Mouse (Mus musculus) embryonic fibroblast, embryonic 13.5 days (primary cell): Measurements from ENCODE around the gene Foxo4.

Experiments
- CTCF ChIP-seq: IDR thresholded peaks from 2 replicates; pipeline ENCODE4 v1.5.1; 2011; ENCODE audit warnings: mild to moderate bottlenecking, control low read depth, low read length, moderate library complexity, borderline replicate concordance; ENCODE audit not compliant: insufficient read depth
- POLR2A ChIP-seq: IDR thresholded peaks from 2 replicates; pipeline ENCODE4 v1.6.1; 2011; ENCODE audit warnings: low read depth, mild to moderate bottlenecking, control low read depth, low read length, moderate library complexity

- no peak for TF ChIP-seq POLR2A
- TF ChIP-seq CTCF = no peak
These were observed 35.8 kb downstream of the Foxo4 start for GRCm38 (mm10) chrX:101290111-101290510.
